ENCODE assay signal across 9 mouse cellular contexts in genomic region chr11:88275949-88276348, GRCm38 (mm10). TPM values are rescaled to one million over a fixed set of nuclear protein-coding genes. Genes with fewer than 3 reads are reported as not detected.
DNase-seq lines count a peak whose midpoint lies in the region; ATAC-seq lines count a peak whose summit lies in the region.
"Had no signal": no experiment of that assay in that cellular context is flagged by ENCODE, and none has a peak within 500 bp of the region (broad histone marks: within the 10 kb centered on the region; RNA-seq: fewer than 3 reads in every experiment).

No protein-coding gene starts in this region.

- peak overlapping the region; percentile 86 for H3K27ac ChIP-seq in embryonic facial prominence, embryonic 10.5 days (replicated peaks)
- peak overlapping the region; percentile 68 for H3K27ac ChIP-seq in forebrain, embryonic 11.5 days (ENCODE audit: low read depth, low read length)
- peak overlapping the region; percentile 88 for H3K27ac ChIP-seq in hindbrain, embryonic 16.5 days (ENCODE audit: low read depth, low read length)
- H3K27ac ChIP-seq in midbrain, embryonic 15.5 days: peak overlapping the region; percentile 79
- H3K27ac ChIP-seq: liver, embryonic 14.5 days had no signal

- H3K9me3 ChIP-seq in embryonic facial prominence, embryonic 10.5 days: no peaks in the 10 kb centered on the region
- no peaks in the 10 kb centered on the region for H3K9me3 ChIP-seq in forebrain, embryonic 11.5 days (ENCODE audit: control insufficient read depth, low read length)
- no peaks in the 10 kb centered on the region for H3K9me3 ChIP-seq in hindbrain, embryonic 16.5 days (ENCODE audit: control insufficient read depth, low read length)
- no peaks in the 10 kb centered on the region for H3K9me3 ChIP-seq in midbrain, embryonic 15.5 days
- H3K9me3 ChIP-seq: kidney, embryonic 15.5 days had no signal

- no peak overlapping the region for H3K4me2 ChIP-seq in forebrain, embryonic 11.5 days (ENCODE audit: low read depth, low read length, severe bottlenecking)
- no peak overlapping the region for H3K4me2 ChIP-seq in hindbrain, embryonic 16.5 days (ENCODE audit: low read length)
- H3K4me2 ChIP-seq in midbrain, embryonic 15.5 days: no peak overlapping the region

- 76% methylated on average over 6 of the region's 6 CpGs for WGBS in embryonic facial prominence, embryonic 10.5 days
- WGBS in forebrain, embryonic 11.5 days: 70% methylated on average over 6 of the region's 6 CpGs
- 38% methylated on average over 6 of the region's 6 CpGs for WGBS in hindbrain, embryonic 16.5 days
- WGBS in midbrain, embryonic 15.5 days: 39% methylated on average over 6 of the region's 6 CpGs

- no peak for DNase-seq in embryonic facial prominence, embryonic 10.5 days (ENCODE audit: low spot score)
- no peak for DNase-seq in forebrain, embryonic 11.5 days (ENCODE audit: low spot score)
- DNase-seq in embryo, embryonic 11 days: no peak
- DNase-seq in kidney, postnatal 4 days: no peak

- H3K4me1 ChIP-seq in embryonic facial prominence, embryonic 10.5 days: peaks cover 55% of the 10 kb centered on the region
- H3K4me1 ChIP-seq in forebrain, embryonic 11.5 days (replicated peaks; ENCODE audit: control insufficient read depth, insufficient read depth, low read length): peaks cover 26% of the 10 kb centered on the region; the same call in 1 of the 2 replicates
- peaks cover 35% of the 10 kb centered on the region for H3K4me1 ChIP-seq in hindbrain, embryonic 16.5 days (ENCODE audit: control insufficient read depth, insufficient read depth, low read depth, low read length)
- H3K4me1 ChIP-seq in midbrain, embryonic 15.5 days: peaks cover 45% of the 10 kb centered on the region

- ATAC-seq in forebrain, embryonic 11.5 days (replicated peaks; ENCODE audit: low FRiP score): no peak
- ATAC-seq in hindbrain, embryonic 16.5 days: 0 out of 2 replicates have a peak, but pooled peaks have one; percentile 10
- ATAC-seq in midbrain, embryonic 15.5 days (replicated peaks): no peak
- ATAC-seq in activated CD4-positive, CD25-positive, alpha-beta regulatory T cell, adult 4 months: no peak

- no peak overlapping the region for H3K9ac ChIP-seq in forebrain, embryonic 11.5 days (ENCODE audit: low read length)
- no peak overlapping the region; the same call in none of the 2 replicates for H3K9ac ChIP-seq in hindbrain, embryonic 16.5 days (ENCODE audit: low read depth, low read length)
- no peak overlapping the region for H3K9ac ChIP-seq in midbrain, embryonic 15.5 days
- H3K9ac ChIP-seq: liver, embryonic 14.5 days had no signal

- H3K36me3 ChIP-seq in embryonic facial prominence, embryonic 10.5 days (replicated peaks): no peaks in the 10 kb centered on the region
- H3K36me3 ChIP-seq in forebrain, embryonic 11.5 days (ENCODE audit: control insufficient read depth, insufficient read depth, low read length): no peaks in the 10 kb centered on the region
- H3K36me3 ChIP-seq in hindbrain, embryonic 16.5 days (ENCODE audit: control insufficient read depth, insufficient read depth, low read length): no peaks in the 10 kb centered on the region
- no peaks in the 10 kb centered on the region for H3K36me3 ChIP-seq in midbrain, embryonic 15.5 days (replicated peaks)
- H3K36me3 ChIP-seq: kidney, embryonic 15.5 days had no signal

- H3K27me3 ChIP-seq in embryonic facial prominence, embryonic 10.5 days (replicated peaks; ENCODE audit: low read depth, poor library complexity, severe bottlenecking): peaks cover 22% of the 10 kb centered on the region
- no peaks in the 10 kb centered on the region for H3K27me3 ChIP-seq in forebrain, embryonic 11.5 days (ENCODE audit: control insufficient read depth, insufficient read depth, low read length)
- no peaks in the 10 kb centered on the region for H3K27me3 ChIP-seq in hindbrain, embryonic 16.5 days (replicated peaks; ENCODE audit: control insufficient read depth, insufficient read depth, low read length)
- H3K27me3 ChIP-seq in midbrain, embryonic 15.5 days (replicated peaks): no peaks in the 10 kb centered on the region

- H3K4me3 ChIP-seq in embryonic facial prominence, embryonic 10.5 days: no peak overlapping the region
- no peak overlapping the region for H3K4me3 ChIP-seq in forebrain, embryonic 11.5 days (ENCODE audit: low read depth, low read length)
- H3K4me3 ChIP-seq in hindbrain, embryonic 16.5 days (ENCODE audit: low read length): no peak overlapping the region
- H3K4me3 ChIP-seq in midbrain, embryonic 15.5 days: no peak overlapping the region
- H3K4me3 ChIP-seq: kidney, embryonic 15.5 days had no signal

RNA-seq across cellular contexts. Expression of gene Ccdc182, which starts 17.9 kb away (rescaled TPM):
- 1.7 and 3.6 TPM in 2 replicates for polyA plus RNA-seq in embryonic facial prominence, embryonic 10.5 days (2016; fragmentation: Nextera tagmentation; extraction: Ambion mirVana)
- polyA plus RNA-seq in forebrain, embryonic 11.5 days (2014; fragmentation: Nextera tagmentation; extraction: Ambion mirVana): 0.23 and 0.94 TPM in 2 replicates
- polyA plus RNA-seq in hindbrain, embryonic 16.5 days (2015; fragmentation: Nextera tagmentation; extraction: Ambion mirVana): 0.13 TPM in 1 of 2 replicates, not detected in the other
- polyA plus RNA-seq in midbrain, embryonic 15.5 days (2015; fragmentation: Nextera tagmentation; extraction: Ambion mirVana): 0.23 TPM in 2 replicates
- polyA plus RNA-seq in activated CD4-positive, CD25-positive, alpha-beta regulatory T cell, adult 4 months (2017; shearing (Covaris generic)): not detected
- polyA plus RNA-seq: liver, embryonic 14.5 days had no signal
